Mouse (Mus musculus) adrenal gland, postnatal 10 days (tissue): ENCODE results near the gene Ttc21a. TPM values are rescaled to one million over a fixed set of nuclear protein-coding genes. Genes with fewer than 3 reads are reported as not detected.
A peak's percentile ranks its signal among the peaks of the same experiment; 100 is the strongest.

Source experiments
- DNase-seq: peaks from one replicate; pipeline ENCODE4 v3.0.0; 2021; ENCODE audit warnings: mixed read lengths
- long read RNA-seq, 2 experiments: library from polyadenylated mRNA; stranded (forward); transcript quantifications; one replicate each; pipeline ENCODE4 v2.0.0; 2021
- total RNA-seq, 2 experiments: library from RNA; stranded (reverse); gene quantifications; 2 replicates each; pipeline ENCODE4 v1.2.3; 2021

The Ttc21a gene
- total RNA-seq: under 1 TPM; 0.21 to 0.33 TPM
- long read RNA-seq, experiment 1, partial matches to known transcripts: 0 of 1 reads
- long read RNA-seq, experiment 1, other reads (novel, unspliced or antisense): 1 of 1 reads
- long read RNA-seq, experiment 2: 0 reads

DNA sequence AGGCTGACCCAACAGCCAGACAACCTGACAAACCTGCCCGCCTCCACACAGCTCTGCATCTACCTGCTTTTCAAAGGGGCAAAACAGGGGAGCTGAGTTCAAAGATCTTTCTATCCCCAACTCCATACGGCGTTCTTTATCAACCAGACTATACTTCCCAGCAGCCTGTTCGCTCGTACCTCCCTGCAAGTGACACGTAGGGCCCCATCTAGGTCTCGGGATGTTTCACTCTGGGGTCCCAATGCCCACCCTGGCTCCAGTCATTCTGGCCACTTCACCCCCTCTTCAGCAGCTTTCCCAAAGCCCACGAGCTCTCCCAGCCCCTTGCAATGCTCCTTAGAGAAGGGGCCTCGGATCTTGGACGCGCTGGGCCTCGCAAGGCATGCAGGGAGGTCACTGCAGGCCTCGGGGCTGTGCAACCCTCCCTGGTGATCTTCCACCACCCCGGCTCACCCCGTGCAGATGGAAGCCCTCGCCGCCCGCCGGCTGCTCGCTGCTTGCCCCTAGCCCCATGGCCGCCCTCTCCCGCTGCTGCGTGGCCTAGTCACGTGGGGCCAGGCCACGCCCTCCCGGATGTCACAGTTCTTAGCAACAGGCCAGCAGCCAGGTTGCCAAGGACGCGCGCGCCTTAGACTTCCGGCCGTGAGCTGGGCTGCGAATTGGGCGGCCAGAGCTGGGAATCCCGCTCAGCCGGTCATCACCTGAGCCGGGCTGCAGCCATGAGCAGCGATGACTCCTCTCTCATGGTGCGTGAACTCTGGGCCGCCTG is at the start of gene Ttc21a, which contains the start of gene Gorasp1:
TSS of gene Ttc21a (plus strand) at position 602 of the 769 bp plus-strand sequence.
TSS of gene Gorasp1 (minus strand) at position 561 of the 769 bp plus-strand sequence.
- DNase-seq: peak; percentile 97

DNA sequence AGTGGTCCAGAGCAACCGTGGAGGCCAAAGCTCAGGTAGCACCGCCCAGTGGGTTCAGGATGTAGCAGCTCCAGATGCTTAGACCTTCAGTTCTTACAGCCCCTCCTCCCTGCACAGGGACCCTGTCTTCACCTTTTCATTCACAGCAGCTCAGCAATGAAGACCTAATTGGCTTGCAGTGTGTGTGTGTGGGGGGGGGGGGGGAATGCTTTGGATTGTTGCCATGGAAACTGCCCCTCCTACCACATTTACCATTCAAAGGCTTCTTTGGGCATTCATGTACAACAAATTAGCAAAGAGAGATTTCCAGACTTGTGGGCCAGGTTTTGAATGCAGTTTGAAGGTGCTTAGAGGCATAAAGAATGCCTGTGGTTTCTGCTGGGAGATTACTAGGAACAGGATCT is 48.6 kb upstream of the Ttc21a start:
- no peak for DNase-seq

DNA sequence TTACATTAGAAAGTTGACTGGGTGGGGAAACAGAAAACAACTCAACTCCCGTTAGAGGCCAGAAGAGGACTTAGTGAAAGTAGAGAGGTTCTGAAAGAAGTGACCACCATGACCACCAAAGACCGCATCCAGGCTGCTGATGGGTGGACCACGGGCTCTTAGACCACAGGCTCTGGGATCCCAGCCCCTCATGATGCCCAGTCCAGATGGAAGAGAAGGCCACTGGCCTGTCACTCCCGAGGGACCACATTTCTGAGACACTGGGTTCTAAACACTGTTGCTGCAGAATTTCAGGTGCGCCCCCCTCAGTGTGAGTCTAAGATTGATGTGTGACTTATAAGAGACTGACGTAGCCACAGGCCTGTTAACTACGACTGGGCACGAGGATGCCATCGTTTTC is 48.0 kb upstream of the Ttc21a start:
- no peak for DNase-seq

DNA sequence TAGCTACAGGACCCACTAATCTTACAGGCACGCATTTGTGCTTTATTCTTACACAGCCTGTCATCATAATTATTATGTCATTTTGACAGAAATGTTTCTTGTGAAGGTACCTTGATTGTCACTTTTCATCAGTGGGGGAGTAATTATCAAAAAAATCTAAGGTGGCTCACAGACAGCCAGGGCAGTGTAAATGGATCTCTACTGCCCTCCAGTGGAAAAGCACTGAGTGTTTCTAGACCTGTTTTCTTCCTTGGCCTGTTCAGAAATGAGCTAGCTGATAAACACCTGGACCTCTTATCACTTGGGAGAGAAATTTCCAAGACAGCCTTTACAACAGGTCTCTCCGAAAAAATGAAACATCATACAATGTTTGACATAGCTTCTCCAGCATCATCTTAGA is 46.7 kb upstream of the Ttc21a start:
- peak; percentile 32 for DNase-seq

DNA sequence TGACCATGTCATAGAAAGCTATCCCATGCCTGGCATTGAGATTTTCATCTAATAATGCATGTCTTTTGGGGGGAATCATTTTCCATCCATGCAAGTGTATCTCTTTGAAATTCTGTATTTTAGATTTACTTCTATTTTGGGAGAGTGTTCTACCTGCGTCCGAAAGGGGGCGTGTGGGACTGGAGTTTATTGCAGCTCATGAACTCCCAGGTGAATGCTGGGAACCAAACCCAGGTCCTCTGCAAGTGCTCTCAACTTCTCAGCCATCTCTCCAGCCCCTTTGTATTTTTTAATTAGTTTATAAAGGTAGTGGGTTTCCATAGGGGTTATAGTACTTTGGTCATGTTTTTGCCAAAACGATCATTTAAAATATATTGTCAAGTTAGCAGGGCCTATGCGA is 43.5 kb upstream of the Ttc21a start:
- no peak for DNase-seq

DNA sequence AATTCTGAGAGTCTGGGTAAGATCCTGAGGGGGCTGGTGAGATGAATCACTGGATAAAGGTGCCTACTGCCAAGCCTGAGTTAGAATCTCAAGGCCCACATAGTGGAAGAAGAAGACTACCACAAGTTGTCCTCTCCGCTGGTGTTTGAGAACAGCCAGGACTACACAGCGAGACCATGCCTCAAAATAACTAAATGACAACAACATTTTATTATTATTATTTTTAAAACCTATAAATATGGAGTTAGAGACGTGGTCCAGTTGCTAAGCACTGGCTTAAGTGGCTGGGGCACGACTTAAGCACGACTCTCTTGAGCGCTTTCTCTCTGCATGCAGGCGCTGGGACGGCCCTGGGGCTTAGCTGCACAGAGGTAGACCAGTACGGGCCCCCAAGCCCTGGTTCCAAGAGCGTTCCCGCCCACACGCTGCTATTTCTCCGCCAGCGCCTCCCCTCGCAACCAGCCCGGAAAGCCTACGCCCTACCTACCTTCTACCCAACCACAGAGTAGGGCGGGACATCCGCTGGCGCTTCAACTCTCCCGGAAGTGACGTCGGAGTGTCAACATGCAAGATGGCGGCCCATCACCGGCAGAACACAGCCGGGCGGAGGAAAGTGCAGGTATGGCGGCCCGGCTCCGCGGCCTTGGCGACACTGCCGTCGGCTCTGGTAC is 42.9 kb upstream of the Ttc21a start, which contains the start of gene Wdr48:
TSS of gene Wdr48 (plus strand) at position 540 of the 671 bp plus-strand sequence.
- peak; percentile 97 for DNase-seq

DNA sequence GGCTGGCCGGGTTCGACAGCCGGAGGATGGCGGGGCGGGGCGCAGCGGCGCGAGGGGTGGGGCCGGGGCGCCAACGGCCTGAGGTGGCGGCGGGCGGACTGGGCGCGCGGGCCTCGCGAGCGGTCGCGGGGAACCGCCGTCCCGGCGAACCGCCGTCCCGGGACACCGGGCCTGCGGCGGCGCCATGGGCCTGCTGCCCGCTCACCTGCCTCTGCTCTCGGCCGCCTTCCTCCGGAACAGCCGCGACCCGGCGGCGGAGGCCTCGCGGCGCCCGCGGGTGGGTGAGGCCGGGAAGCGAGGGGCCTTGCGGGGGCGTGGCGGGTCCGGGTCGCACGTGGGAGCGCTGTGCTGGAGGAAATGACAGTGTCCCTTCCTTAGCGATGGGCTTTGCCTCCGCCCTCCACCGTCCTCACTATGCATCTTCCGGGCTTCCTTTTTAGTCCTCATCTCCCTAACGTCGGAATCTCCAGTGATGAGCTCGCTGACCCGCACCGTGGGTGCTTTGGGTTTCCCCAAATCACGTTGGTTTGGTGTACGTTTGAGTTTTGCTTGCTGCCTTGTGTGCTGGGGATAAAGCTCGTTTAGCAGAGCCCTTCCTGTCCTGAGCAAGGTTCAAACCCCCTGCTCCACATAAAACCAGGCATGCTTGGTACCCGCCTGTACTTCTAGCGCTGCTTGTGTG is 42.2 kb upstream of the Ttc21a start:
- DNase-seq: peak; percentile 62

DNA sequence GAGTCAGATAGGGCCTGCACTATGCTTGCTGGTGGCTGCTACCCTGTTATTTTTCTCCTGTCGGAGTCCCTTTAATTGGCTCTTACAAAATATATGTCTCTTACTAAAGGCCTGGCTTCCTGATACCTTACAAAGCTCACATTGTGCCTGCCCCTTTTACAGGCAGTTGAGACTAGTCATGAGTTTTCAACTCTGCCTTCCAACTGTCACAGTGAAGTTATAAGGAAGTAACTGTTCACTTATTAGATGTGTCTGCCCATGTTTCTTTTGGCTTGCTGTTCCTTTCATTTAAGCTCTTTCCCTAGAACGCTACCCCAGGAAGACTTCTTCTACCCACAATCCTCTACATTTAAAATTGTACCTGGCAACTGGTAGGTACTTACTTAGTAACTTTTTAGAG is 38.0 kb upstream of the Ttc21a start:
- DNase-seq: no peak

DNA sequence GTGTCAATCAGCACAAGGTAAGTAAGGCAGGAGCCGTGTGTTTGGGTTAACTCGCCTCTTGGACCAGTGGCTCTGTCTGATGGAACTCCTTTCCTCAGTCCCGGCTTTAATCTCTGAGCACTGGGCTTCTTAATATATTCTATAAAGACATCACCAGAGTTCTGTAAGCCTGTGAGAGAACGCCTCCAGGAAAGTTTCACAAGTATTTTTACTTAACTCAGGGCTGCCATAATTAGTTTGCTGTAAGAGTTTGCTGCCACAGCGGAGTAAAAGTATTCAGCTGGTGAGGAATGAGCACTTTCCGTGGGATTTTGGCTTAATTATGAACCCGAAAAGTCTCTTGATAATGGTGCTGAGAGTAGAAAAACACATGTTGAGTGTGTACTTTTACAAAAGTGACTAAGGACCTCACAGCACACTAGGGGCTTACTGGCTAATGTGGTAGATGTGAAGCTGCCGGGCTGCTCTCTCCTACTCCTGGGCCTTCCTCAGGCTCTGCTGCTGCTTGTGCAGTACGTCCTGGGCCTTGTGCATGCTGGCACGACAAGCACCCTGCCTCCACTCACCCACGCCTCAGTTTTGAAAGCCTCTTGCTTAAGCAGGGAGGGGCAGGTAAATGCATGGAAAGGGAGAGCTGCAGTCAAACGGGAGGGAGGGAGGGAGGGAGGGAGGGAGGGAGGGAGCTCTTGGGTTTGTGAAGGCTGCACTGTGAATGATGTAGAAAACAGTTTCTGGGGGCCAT is 34.8 kb upstream of the Ttc21a start:
- DNase-seq: no peak

DNA sequence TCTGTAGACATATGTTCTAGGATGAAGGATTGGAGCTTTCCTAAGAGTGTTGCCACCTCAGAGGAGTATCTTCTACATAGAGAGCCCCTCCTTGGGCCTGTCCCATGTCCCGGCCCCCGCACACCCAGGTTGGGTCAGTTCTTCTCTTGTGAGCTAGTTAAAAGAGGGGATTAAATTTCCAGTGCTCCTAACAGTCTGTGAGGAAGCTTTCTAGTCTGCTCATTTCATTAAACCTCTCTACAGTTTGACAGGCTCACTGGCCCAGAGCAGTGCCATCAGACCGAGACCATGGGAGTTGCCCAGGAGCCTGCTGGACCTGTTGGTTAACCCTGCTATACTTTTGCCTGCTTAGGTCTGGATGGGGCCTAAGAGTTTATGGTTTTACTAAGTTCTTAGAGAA is 28.7 kb upstream of the Ttc21a start:
- DNase-seq: no peak

DNA sequence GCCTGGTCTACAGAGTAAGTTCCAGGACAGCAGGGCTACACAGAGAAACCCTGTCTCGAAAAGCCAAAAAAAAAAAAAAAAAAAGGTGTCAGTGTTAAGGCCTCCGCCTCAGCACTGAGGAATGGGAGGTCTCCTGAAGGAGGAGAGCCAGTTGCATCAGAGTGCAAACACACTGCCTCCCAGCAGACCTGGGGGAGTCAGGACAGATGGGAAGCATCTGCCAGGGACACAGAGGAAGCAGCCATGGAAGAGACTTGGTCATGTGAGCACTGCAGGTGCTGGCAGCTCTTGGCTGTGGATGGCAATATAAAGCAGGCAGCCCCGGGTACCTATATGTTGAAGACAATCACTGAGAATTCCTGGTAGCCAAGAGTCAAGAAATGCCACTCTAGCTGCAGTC is 27.5 kb upstream of the Ttc21a start:
- no peak for DNase-seq

DNA sequence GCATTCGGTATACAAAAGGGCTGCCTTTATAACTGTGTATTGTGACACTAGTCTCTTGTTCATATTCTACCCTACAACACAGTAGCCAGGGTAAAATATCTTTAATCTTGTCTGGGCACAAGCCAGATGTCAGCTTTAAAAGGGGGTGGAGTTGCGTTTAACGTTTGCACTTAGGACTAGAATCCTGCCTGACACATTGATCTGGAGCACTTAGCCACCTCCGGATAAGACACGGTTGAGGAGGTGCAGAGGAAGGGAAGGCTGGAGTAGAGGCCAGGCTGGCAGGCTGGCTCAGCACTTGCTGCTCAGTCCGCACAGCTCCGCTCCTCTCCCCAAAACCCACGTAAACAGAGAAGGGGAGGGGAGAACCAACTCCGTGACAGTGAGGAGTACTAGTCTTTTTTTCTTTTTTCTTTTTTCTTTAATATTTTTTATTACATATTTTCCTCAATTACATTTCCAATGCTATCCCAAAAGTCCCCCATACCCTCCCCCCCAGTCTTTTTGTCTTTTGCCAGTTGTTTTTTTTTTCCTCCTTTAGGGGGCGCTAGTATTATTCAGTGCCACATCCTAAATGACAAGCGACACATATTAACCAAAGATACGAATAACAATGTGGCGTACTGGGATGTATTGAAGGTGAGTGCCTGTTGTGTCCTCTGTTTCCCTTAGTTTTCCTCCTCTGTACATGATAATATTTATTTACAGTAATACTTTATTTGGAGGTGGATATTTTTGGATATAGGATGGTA is 24.1 kb upstream of the Ttc21a start:
- no peak for DNase-seq

DNA sequence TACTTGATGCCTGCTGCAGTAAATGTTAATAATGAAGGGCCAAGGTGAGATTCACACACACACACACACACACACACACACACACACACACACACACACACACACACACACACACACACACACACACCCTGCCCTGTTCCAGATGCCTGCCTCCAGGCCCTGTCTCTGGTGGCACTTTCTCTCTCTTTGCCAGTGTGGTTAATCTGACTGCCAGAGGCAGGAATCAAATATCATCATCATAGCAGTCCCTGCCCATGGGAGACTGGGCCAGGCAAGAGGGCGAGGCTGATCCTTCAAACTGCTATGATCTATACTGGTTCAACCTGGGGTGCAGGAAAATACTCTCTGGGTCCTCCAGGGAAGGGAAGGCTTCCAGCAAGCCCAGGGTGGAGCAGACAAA is 17.5 kb upstream of the Ttc21a start:
- DNase-seq: no peak

DNA sequence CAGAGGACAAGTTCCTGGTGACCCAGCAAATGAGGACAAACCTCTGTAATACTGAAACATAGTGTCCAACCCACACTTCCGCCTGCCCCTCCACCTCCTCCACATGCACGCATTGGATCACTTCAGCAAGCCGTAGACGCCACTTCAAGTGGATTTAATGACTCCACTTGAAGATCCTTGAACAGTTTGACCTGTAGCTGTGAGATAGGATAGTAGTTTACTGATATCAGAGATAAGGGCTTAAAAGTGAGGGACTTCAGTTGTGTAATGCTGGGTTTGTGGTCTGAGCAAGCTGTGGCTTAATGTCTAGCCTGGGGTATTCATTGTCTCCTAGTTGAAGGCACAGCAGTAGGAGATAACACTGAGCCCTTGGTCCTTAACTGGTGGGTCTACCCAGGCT is 13.9 kb upstream of the Ttc21a start:
- no peak for DNase-seq

DNA sequence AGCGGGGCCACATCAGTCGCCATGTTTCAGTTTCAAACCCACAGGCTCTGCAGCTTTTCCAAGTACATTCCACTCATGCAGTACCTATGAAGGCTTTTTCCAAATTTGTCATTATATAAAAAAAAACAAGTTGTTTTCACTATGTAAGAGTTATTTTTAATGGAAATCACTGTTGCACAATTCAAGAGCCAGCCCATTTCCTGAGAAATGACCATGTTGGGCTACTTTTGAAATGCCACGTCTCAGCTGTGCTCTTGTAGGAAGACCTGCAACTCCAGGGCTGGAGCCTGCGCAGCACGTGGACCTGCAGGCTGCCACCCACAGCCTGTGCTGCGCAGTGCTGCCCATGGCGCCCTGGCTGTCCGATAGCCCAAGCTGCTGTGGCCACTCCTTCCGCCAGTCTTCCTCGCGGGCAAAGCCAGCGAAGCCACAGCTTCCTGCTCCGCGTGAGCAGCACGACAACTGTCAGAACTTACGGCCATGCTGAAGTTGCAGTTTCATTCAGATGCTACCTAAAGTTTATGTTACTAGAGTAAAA is 12.2 kb upstream of the Ttc21a start:
- DNase-seq: no peak

DNA sequence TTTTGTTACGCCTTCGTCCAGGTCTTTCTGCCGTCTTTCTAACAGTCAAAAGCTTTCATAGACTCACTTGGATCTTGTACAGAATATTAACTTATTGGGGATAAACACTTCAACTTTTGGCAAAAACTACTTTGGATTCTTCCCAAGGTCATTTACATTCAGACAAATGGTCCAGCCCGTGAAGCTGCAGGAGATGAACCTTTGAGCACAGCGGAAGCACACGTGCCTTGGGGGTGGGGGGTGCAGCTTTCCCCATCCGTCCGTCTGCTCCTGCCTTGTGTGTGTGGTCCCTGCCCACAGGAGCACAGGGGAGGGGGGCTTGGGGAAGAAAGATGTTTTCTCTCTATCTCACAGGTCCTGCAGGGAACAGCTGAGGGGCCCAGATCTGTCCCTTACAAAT is 11.7 kb upstream of the Ttc21a start:
- no peak for DNase-seq

DNA sequence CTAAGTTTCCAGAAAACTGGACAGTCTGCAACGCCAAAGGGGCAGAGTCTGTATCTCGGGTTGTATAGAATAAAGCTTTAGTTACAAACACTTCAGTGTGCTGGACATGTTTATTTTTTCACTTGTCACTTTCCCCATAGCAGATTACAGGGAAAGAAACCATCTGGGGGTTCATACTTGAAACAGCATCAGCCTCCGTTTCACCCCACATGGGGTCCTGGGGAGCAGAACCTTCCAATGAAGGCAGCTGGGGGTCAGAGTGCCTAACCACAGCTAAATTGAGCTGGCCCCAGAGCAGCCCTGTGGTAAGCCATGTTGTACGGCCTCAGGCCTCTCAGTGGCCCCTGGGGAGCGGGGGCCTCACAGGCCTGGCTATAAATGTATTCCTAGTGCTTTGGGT is 10.9 kb upstream of the Ttc21a start:
- no peak for DNase-seq

DNA sequence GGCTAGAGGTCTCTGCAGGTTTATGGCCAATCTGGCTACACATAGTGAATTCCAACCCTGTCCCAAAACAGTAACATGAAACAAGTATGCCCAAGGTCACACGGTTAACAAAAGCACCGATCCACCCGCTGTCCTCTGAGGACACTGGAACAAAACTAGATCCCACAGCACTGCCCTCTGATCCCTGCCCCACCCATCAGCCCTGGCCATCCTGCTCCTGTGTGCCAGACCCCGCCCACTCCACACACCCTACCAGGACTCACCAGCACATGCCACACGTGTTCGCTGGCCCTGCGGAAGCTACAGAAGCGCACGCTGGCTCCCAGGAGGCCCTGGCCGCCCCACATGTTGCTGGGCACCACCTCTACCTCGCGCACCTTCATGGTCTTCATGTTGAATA is 5.0 kb upstream of the Ttc21a start:
- DNase-seq: peak; percentile 56

DNA sequence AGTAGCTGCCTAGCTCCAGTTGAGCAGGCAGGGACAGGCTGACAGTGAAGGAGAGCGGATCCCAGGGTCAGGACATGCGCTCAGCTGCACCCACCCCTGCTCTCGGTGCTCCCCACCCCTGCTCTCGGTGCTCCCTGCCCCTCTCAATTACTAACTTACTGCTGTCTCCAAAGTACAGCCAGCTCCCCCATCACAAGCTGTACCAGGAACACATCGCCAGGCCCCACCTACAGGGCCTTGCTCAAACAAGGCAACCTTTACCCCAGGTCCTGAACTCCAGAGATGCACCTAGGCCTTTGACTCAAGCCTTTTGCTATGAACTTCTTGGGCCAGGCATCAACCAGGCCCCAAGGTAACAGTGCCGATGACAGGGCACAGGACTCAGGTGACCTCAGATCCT is 3.7 kb upstream of the Ttc21a start:
- DNase-seq: no peak

DNA sequence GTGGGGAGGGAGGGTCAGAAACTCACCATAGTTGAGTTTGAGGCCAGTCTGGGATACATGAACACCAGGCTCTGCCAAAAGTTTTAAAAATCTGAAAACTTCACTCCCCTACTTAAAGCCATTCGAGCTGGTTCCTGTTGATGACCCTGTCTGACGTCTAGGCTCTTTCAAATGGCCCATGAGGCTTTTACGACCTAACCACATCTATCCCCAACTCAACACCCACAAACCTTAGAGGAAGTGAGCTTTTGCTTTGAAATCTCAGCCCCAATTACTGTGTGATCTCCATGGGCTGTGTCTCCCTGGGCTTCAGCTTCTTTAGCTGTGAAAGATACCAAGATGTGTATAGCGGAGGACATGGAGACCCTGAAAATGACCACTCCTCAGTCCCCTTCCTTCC is 1.1 kb downstream of the Ttc21a start:
- no peak for DNase-seq

DNA sequence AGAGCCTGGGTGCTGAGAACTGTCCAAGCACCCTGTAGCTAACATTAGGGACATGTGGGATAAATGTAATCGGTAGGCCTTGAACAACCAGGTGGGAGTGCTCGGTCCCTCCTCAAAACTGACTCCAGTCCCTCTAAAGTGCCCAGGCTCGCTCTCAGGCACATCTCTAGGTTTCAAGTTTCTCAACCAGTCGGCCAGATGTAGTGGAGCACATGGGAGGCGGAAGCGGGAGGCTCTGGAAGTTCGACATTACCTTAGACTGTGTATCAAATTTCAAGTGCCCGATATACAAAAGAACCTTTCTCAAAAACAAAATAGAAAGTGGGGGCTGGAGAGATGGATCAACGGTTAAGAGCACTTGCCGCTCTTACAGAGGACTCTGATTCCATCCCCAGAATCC is 2.2 kb downstream of the Ttc21a start:
- DNase-seq: no peak
